Mouse (Mus musculus): ENCODE results near the gene Sh3bgrl2. TPM values are rescaled to one million over a fixed set of nuclear protein-coding genes. Genes with fewer than 3 reads are reported as not detected.

Sh3bgrl2 gene
- polyA plus RNA-seq, 1 experiment from 2014 or later: 17.3 TPM

GRCm38 (mm10) chr9:83602176-83602770, 54.1 kb downstream of the Sh3bgrl2 start:
- Histone ChIP-seq H3K9ac (replicated peaks; ENCODE audit: low read depth) (no peak overlapping the region), H3K4me1 (ENCODE audit: insufficient read depth, low read depth, low read length) (no peaks in the 10 kb centered on the region), H3K9me3 (ENCODE audit: low read length) (no peaks in the 10 kb centered on the region), H3K27me3 (replicated peaks; ENCODE audit: insufficient read depth, low read length) (no peaks in the 10 kb centered on the region), H3K36me3 (ENCODE audit: insufficient read depth, low read length) (no peaks in the 10 kb centered on the region), H3K27ac (ENCODE audit: low read length) (no peak overlapping the region), H3K4me2 (replicated peaks; ENCODE audit: low read depth, low read length) (no peak overlapping the region), H3K4me3 (ENCODE audit: low read depth, low read length) (no peak overlapping the region)
- TF ChIP-seq CTCF (IDR thresholded peaks at IDR 0.05) (no peak), EP300 (IDR thresholded peaks at IDR 0.05) (no peak)
- ATAC-seq: no peak
- 70% methylated on average over 6 of the region's 6 CpGs for WGBS
- DNase-seq (ENCODE audit: low spot score): no peak

DNA sequence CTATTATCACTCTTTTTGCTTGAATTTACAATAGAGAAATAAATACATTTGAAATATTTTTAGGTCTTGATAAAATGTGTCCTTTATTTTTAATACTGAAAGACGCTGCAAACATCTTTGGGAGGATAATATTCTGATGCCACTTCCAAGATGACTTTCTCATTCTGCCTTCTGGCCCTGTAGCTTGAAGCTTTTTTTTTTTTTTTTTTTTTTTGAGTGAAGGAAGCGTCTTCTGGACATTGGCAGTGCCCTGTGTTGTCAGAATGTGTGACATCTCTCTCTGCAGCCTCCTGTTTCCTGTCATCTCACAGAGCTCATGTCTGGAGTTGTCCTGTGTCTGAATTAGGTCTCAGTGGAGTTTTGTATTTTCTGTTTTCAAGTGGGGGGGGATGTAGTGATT, 55.0 kb downstream of the Sh3bgrl2 start:
- Histone ChIP-seq H3K27me3 (replicated peaks; ENCODE audit: insufficient read depth, low read length) (no peaks in the 10 kb centered on the region), H3K4me3 (ENCODE audit: low read depth, low read length) (no peak overlapping the region), H3K9ac (replicated peaks; ENCODE audit: low read depth) (no peak overlapping the region), H3K36me3 (ENCODE audit: insufficient read depth, low read length) (no peaks in the 10 kb centered on the region), H3K9me3 (ENCODE audit: low read length) (no peaks in the 10 kb centered on the region), H3K27ac (ENCODE audit: low read length) (no peak overlapping the region), H3K4me2 (replicated peaks; ENCODE audit: low read depth, low read length) (no peak overlapping the region), H3K4me1 (ENCODE audit: insufficient read depth, low read depth, low read length) (no peaks in the 10 kb centered on the region)
- WGBS: 72% methylated on average over 2 of the region's 2 CpGs
- no peak for ATAC-seq
- no peak for TF ChIP-seq CTCF (IDR thresholded peaks at IDR 0.05)
- no peak for TF ChIP-seq EP300 (IDR thresholded peaks at IDR 0.05)
- DNase-seq (ENCODE audit: low spot score): no peak

DNA sequence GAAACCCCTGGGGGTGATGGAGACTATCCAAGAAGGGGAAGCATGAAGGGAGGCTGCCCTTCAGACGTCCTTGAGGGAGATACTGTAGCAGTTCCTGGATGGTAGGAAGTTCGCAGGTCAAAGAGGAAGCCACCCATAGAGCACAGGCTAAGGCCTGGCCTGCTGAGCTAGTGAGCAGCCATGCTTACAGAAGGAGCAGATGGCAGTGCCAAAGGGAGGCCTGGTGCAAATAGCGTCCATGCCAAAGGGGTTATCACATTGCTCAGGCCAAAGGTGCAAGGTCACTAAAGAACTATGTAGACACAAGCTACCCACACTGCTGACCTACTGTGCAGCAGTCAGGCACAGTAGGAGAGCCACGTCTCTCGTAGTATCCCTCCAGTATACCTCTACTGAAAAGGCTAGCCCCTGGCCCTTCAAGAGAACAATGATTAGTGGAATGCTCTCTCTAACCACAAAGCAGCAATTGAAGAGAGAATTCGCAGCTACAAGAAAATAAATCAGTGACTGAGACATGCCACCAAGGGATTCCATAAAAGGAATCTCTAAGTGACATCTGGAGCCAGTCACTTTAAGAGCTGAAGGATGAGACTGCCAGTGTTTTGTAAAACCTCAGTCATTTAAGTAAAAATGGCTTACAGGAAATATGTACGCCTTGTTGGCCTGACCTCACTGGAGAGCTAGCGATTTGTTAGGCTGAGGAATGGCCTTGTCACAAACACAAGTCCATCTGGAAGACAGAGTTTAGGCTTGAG, 57.9 kb downstream of the Sh3bgrl2 start:
- DNase-seq (ENCODE audit: low spot score) (peak; percentile 25), ATAC-seq (no peak)
- no peak overlapping the region for H3K4me2 ChIP-seq (replicated peaks; ENCODE audit: low read depth, low read length)
- WGBS: 45% methylated on average over 8 of the region's 8 CpGs
- no peaks in the 10 kb centered on the region for H3K9me3 ChIP-seq (ENCODE audit: low read length)
- H3K4me3 ChIP-seq (ENCODE audit: low read depth, low read length): no peak overlapping the region
- TF ChIP-seq CTCF (IDR thresholded peaks at IDR 0.05) (no peak), EP300 (IDR thresholded peaks at IDR 0.05) (no peak)
- no peaks in the 10 kb centered on the region for H3K4me1 ChIP-seq (ENCODE audit: insufficient read depth, low read depth, low read length)
- H3K9ac ChIP-seq (replicated peaks; ENCODE audit: low read depth): no peak overlapping the region
- H3K27ac ChIP-seq (ENCODE audit: low read length): no peak overlapping the region
- H3K27me3 ChIP-seq (replicated peaks; ENCODE audit: insufficient read depth, low read length): no peaks in the 10 kb centered on the region
- no peaks in the 10 kb centered on the region for H3K36me3 ChIP-seq (ENCODE audit: insufficient read depth, low read length)

GRCm38 (mm10) chr9:83608135-83608534, 60.0 kb downstream of the Sh3bgrl2 start:
- DNase-seq (ENCODE audit: low spot score) (no peak), ATAC-seq (no peak)
- H3K4me3 ChIP-seq (ENCODE audit: low read depth, low read length): no peak overlapping the region
- no peaks in the 10 kb centered on the region for H3K4me1 ChIP-seq (ENCODE audit: insufficient read depth, low read depth, low read length)
- H3K9ac ChIP-seq (replicated peaks; ENCODE audit: low read depth): no peak overlapping the region
- 51% methylated on average over 1 of the region's 1 CpGs for WGBS
- no peak for TF ChIP-seq CTCF (IDR thresholded peaks at IDR 0.05)
- no peak for TF ChIP-seq EP300 (IDR thresholded peaks at IDR 0.05)
- H3K4me2 ChIP-seq (replicated peaks; ENCODE audit: low read depth, low read length): no peak overlapping the region
- H3K36me3 ChIP-seq (ENCODE audit: insufficient read depth, low read length): no peaks in the 10 kb centered on the region
- no peaks in the 10 kb centered on the region for H3K27me3 ChIP-seq (replicated peaks; ENCODE audit: insufficient read depth, low read length)
- H3K27ac ChIP-seq (ENCODE audit: low read length): no peak overlapping the region
- H3K9me3 ChIP-seq (ENCODE audit: low read length): no peaks in the 10 kb centered on the region

GRCm38 (mm10) chr9:83609422-83610297, 61.5 kb downstream of the Sh3bgrl2 start:
- peak; percentile 62; the same call in 1 of the 2 replicates for ATAC-seq
- 39% methylated on average over 9 of the region's 9 CpGs for WGBS
- H3K9me3 ChIP-seq (ENCODE audit: low read length): no peaks in the 10 kb centered on the region
- TF ChIP-seq CTCF (IDR thresholded peaks at IDR 0.05) (peak; percentile 96), EP300 (IDR thresholded peaks at IDR 0.05) (peak; percentile 23; the same call in 1 of the 2 replicates)
- no peak overlapping the region for H3K4me2 ChIP-seq (replicated peaks; ENCODE audit: low read depth, low read length)
- DNase-seq (ENCODE audit: low spot score): peak; percentile 85
- H3K4me3 ChIP-seq (ENCODE audit: low read depth, low read length): no peak overlapping the region
- H3K4me1 ChIP-seq (ENCODE audit: insufficient read depth, low read depth, low read length): no peaks in the 10 kb centered on the region
- H3K9ac ChIP-seq (replicated peaks; ENCODE audit: low read depth): no peak overlapping the region
- no peak overlapping the region for H3K27ac ChIP-seq (ENCODE audit: low read length)
- H3K36me3 ChIP-seq (ENCODE audit: insufficient read depth, low read length): no peaks in the 10 kb centered on the region
- no peaks in the 10 kb centered on the region for H3K27me3 ChIP-seq (replicated peaks; ENCODE audit: insufficient read depth, low read length)
